Mouse (Mus musculus) E14TG2a.4 (cell line): ENCODE measurements around the gene C1qbp.

Experiments
- H3K27me3 ChIP-seq: 2 replicates; pipeline ENCODE4 v1.6.1; 2014; ENCODE audit warnings: low read length, control low read depth; ENCODE audit not compliant: insufficient read depth
- H3K36me3 ChIP-seq: 2 replicates; pipeline ENCODE4 v1.6.1; 2014; ENCODE audit warnings: low read length, control low read depth; ENCODE audit not compliant: insufficient read depth
- H3K4me1 ChIP-seq: replicated peaks from 2 replicates; pipeline ENCODE4 v1.6.1; 2014; ENCODE audit warnings: low read depth, low read length, control low read depth
- H3K4me3 ChIP-seq: replicated peaks from 2 replicates; pipeline ENCODE4 v1.5.1; 2014; ENCODE audit warnings: mild to moderate bottlenecking, low read length
- H3K9me3 ChIP-seq: 2 replicates; pipeline ENCODE4 v1.6.1; 2014; ENCODE audit warnings: low read length, control low read depth
- CTCF ChIP-seq: conservative IDR thresholded peaks from 2 replicates; pipeline ENCODE4 v1.5.1; 2014; ENCODE audit warnings: low read length
- NANOG ChIP-seq: IDR thresholded peaks from 2 replicates; pipeline ENCODE4 v1.6.1; 2014; ENCODE audit warnings: borderline replicate concordance, low read length, mixed read lengths
- POU5F1 ChIP-seq: IDR thresholded peaks from 2 replicates; pipeline ENCODE4 v1.6.1; 2014; ENCODE audit warnings: low read length, borderline replicate concordance

C1qbp gene

GRCm38 (mm10) chr11:70982557-70983228, at the start of gene C1qbp:
TSS of gene C1qbp (minus strand) at chr11:70983026.
- TF ChIP-seq NANOG (no peak), POU5F1 (no peak), CTCF (peak; percentile 40)
- Histone ChIP-seq H3K4me1 (peaks cover 56% of the 10 kb centered on the region), H3K4me3 (peak within 1 kb of the TSS; percentile 97), H3K27me3 (no peaks in the 10 kb centered on the region), H3K9me3 (no peaks in the 10 kb centered on the region), H3K36me3 (peaks cover 82% of the 10 kb centered on the region)

- H3K4me3 ChIP-seq, result peak overlapping the region; percentile 78
- no peaks in the 10 kb centered on the region for H3K9me3 ChIP-seq
- no peak for TF ChIP-seq POU5F1
- TF ChIP-seq CTCF, result no peak
- TF ChIP-seq NANOG, result no peak
- peaks cover 34% of the 10 kb centered on the region for H3K27me3 ChIP-seq
- peaks cover 36% of the 10 kb centered on the region for H3K4me1 ChIP-seq
- peaks cover 14% of the 10 kb centered on the region for H3K36me3 ChIP-seq
Observed at GRCm38 (mm10) chr11:71032070-71032469, 49.2 kb upstream of the C1qbp start.

GRCm38 (mm10) chr11:71029403-71030118, 46.7 kb upstream of the C1qbp start:
- peaks cover 36% of the 10 kb centered on the region for H3K4me1 ChIP-seq
- H3K27me3 ChIP-seq, result peaks cover 30% of the 10 kb centered on the region
- H3K4me3 ChIP-seq, result no peak overlapping the region
- TF ChIP-seq POU5F1 (no peak), NANOG (no peak), CTCF (no peak)
- no peaks in the 10 kb centered on the region for H3K9me3 ChIP-seq
- H3K36me3 ChIP-seq, result peaks cover 39% of the 10 kb centered on the region

- Histone ChIP-seq H3K36me3 (peaks cover 51% of the 10 kb centered on the region), H3K27me3 (peaks cover 26% of the 10 kb centered on the region), H3K9me3 (no peaks in the 10 kb centered on the region), H3K4me1 (peaks cover 34% of the 10 kb centered on the region), H3K4me3 (no peak overlapping the region)
- no peak for TF ChIP-seq POU5F1
- TF ChIP-seq CTCF, result no peak
- no peak for TF ChIP-seq NANOG
Observed at GRCm38 (mm10) chr11:71028280-71028679, 45.5 kb upstream of the C1qbp start.

- TF ChIP-seq CTCF (no peak), NANOG (no peak), POU5F1 (no peak)
- peak within 1 kb of the TSS; percentile 97 for H3K4me3 ChIP-seq
- no peaks in the 10 kb centered on the region for H3K27me3 ChIP-seq
- no peaks in the 10 kb centered on the region for H3K9me3 ChIP-seq
- H3K36me3 ChIP-seq, result peaks cover 53% of the 10 kb centered on the region
- peaks cover 46% of the 10 kb centered on the region for H3K4me1 ChIP-seq
Observed at GRCm38 (mm10) chr11:71019201-71020068, 36.6 kb upstream of the C1qbp start, which contains the start of the genes Mis12 and Derl2. TSS of gene Mis12 (plus strand) at chr11:71019611. TSS of gene Derl2 (minus strand) at chr11:71019841.

GRCm38 (mm10) chr11:71018416-71019200, 35.8 kb upstream of the C1qbp start:
- TF ChIP-seq NANOG (no peak), POU5F1 (no peak), CTCF (no peak)
- Histone ChIP-seq H3K36me3 (peaks cover 53% of the 10 kb centered on the region), H3K9me3 (no peaks in the 10 kb centered on the region), H3K4me1 (peaks cover 46% of the 10 kb centered on the region), H3K27me3 (no peaks in the 10 kb centered on the region), H3K4me3 (peak overlapping the region; percentile 97)

- Histone ChIP-seq H3K4me1 (peaks cover 37% of the 10 kb centered on the region), H3K27me3 (no peaks in the 10 kb centered on the region), H3K36me3 (peaks cover 53% of the 10 kb centered on the region), H3K9me3 (no peaks in the 10 kb centered on the region), H3K4me3 (no peak overlapping the region)
- no peak for TF ChIP-seq NANOG
- TF ChIP-seq CTCF, result no peak
- no peak for TF ChIP-seq POU5F1
Observed at GRCm38 (mm10) chr11:71017051-71017450, 34.2 kb upstream of the C1qbp start.

- no peak for TF ChIP-seq NANOG
- no peak for TF ChIP-seq CTCF
- no peak for TF ChIP-seq POU5F1
- Histone ChIP-seq H3K4me1 (peaks cover 16% of the 10 kb centered on the region), H3K36me3 (peaks cover 79% of the 10 kb centered on the region), H3K27me3 (no peaks in the 10 kb centered on the region), H3K4me3 (no peak overlapping the region), H3K9me3 (no peaks in the 10 kb centered on the region)
Observed at GRCm38 (mm10) chr11:71012743-71013142, 29.9 kb upstream of the C1qbp start.
